In the genomic region with DNA sequence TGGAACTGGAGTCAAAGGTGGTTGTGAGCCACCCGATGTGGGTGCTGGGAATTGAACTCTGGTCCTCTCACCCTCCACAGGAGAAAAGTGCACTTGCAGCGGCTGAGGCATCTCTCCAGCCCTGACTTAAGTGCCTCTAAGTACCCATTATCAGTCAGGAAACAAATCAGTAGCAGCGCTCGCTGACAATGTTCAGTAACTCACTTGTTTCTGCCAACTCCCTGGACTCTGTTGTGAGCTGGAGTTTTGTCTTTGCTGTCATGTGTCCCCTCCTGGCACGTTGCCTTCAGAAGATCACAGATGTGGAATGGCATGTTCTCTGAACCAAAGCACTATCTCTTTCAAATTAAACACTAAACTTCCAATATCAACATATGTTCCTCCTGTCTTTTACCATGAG, we compare ENCODE assay signal across 24 mouse cellular contexts. TPM values are rescaled to one million over a fixed set of nuclear protein-coding genes. Genes with fewer than 3 reads are reported as not detected.
DNase-seq lines count a peak whose midpoint lies in the region; ATAC-seq lines count a peak whose summit lies in the region.
"Had no signal": no experiment of that assay in that cellular context is flagged by ENCODE, and none has a peak within 500 bp of the region (broad histone marks: within the 10 kb centered on the region; RNA-seq: fewer than 3 reads in every experiment).

No protein-coding gene starts in this region.

- DNase-seq in heart, adult 11 months = peak; percentile 93
- no peak for DNase-seq in heart, postnatal 36 days
- peak; percentile 14 to 21 for DNase-seq in heart, postnatal 10 days
- DNase-seq: adrenal gland, postnatal 10 days; adrenal gland, postnatal 25 days; cerebellum, adult 11 months; cerebellum, adult 18-20 months; cerebellum, adult 8-10 months; cerebellum, adult 9-11 months; cerebellum, postnatal 14 days; cerebellum, postnatal 36 days; embryo, embryonic 11 days had no signal

- 45% methylated on average over 5 of the region's 5 CpGs for WGBS in heart, embryonic 11.5 days (ENCODE audit: insufficient replicate concordance)

- ATAC-seq in heart, embryonic 11.5 days (replicated peaks; ENCODE audit: insufficient number of reproducible peaks, low FRiP score, low TSS enrichment) = no peak
- ATAC-seq: forebrain, embryonic 14.5 days; forebrain, embryonic 16.5 days had no signal

- H3K4me3 ChIP-seq in heart, embryonic 11.5 days (ENCODE audit: low read depth, low read length) = no peak overlapping the region
- H3K4me3 ChIP-seq: embryonic facial prominence, embryonic 13.5 days; embryonic facial prominence, embryonic 15.5 days; erythroblast, embryonic 14.5 days; forebrain, embryonic 10.5 days; forebrain, embryonic 12.5 days had no signal

- no peaks in the 10 kb centered on the region for H3K36me3 ChIP-seq in heart, embryonic 11.5 days (ENCODE audit: control insufficient read depth, insufficient read depth, low read length)
- H3K36me3 ChIP-seq: embryonic facial prominence, embryonic 13.5 days; embryonic facial prominence, embryonic 15.5 days; forebrain, embryonic 10.5 days; forebrain, embryonic 12.5 days had no signal

- H3K4me2 ChIP-seq in heart, embryonic 11.5 days = no peak overlapping the region
- H3K4me2 ChIP-seq: embryonic facial prominence, embryonic 13.5 days; embryonic facial prominence, embryonic 15.5 days; forebrain, embryonic 12.5 days had no signal

- H3K9ac ChIP-seq in heart, embryonic 11.5 days (ENCODE audit: low read depth, low read length) = no peak overlapping the region
- H3K9ac ChIP-seq: embryonic facial prominence, embryonic 13.5 days; embryonic facial prominence, embryonic 15.5 days; forebrain, embryonic 12.5 days had no signal

- no peaks in the 10 kb centered on the region for H3K4me1 ChIP-seq in heart, embryonic 11.5 days (ENCODE audit: control insufficient read depth, insufficient read depth, low read length)

- no peaks in the 10 kb centered on the region for H3K9me3 ChIP-seq in heart, embryonic 11.5 days (replicated peaks; ENCODE audit: control insufficient read depth, low read length)
- H3K9me3 ChIP-seq: embryonic facial prominence, embryonic 13.5 days; embryonic facial prominence, embryonic 15.5 days; forebrain, embryonic 10.5 days; forebrain, embryonic 12.5 days had no signal

- intact Hi-C loops in heart, postnatal 36 days (cut with DNase I) = loop anchor here (5.0 kb wide), 1 partner anchor 223 kb away; a partner anchor contains a TSS
- intact Hi-C loops in heart, postnatal 10 days (cut with DNase I) = loop anchor here (2.0 kb wide), 1 partner anchor 63 kb away; no protein-coding TSS in a partner anchor

- H3K27me3 ChIP-seq in heart, embryonic 11.5 days (ENCODE audit: control insufficient read depth, insufficient read depth, low read length) = peaks cover 23% of the 10 kb centered on the region

- H3K27ac ChIP-seq in heart, embryonic 11.5 days (ENCODE audit: low read depth, low read length) = no peak overlapping the region
- H3K27ac ChIP-seq: embryonic facial prominence, embryonic 13.5 days; embryonic facial prominence, embryonic 15.5 days; forebrain, embryonic 10.5 days; forebrain, embryonic 12.5 days had no signal

RNA-seq across cellular contexts. Expression of a gene that starts 2.5 kb away (rescaled TPM):
- 10 to 100 TPM; 36.1 to 52.1 TPM for total RNA-seq in heart, postnatal 36 days (2021)
- 10 to 100 TPM; 38.4 to 56.7 TPM for total RNA-seq in heart, postnatal 10 days (2021)
- polyA plus RNA-seq in heart, embryonic 11.5 days (2014; fragmentation: Nextera tagmentation; extraction: Ambion mirVana) = 12.1 and 13.4 TPM in 2 replicates

RNA-seq across cellular contexts. Expression of a gene that starts 33.8 kb away (rescaled TPM):
- not detected for total RNA-seq in heart, postnatal 36 days (2021)
- not detected for total RNA-seq in heart, postnatal 10 days (2021)
- polyA plus RNA-seq in heart, embryonic 11.5 days (2014; fragmentation: Nextera tagmentation; extraction: Ambion mirVana) = not detected in 2 replicates
- total RNA-seq: adrenal gland, adult 2 months; adrenal gland, postnatal 10 days; adrenal gland, postnatal 25 days; adrenal gland, postnatal 4 days; common myeloid progenitor, adult 5-6 weeks had no signal
- polyA plus RNA-seq: adrenal gland, adult 2 months; C2C12; erythroblast, embryonic 14.5 days; forebrain, embryonic 12.5 days had no signal

Comparison
In these comparisons a context has a peak if more than half of its experiments do, and no peak if none do; other contexts are left out.
1. DNase-seq: peak in heart, adult 11 months (single experiment) and heart, postnatal 10 days (2 of 2); none in heart, postnatal 36 days (0 of 2).